Mouse (Mus musculus) ES-E14 (cell line): ENCODE results near the gene Trrap.

Source experiments
- CHD2 ChIP-seq: IDR thresholded peaks from 2 replicates; pipeline ENCODE4 v1.6.1; 2014; ENCODE audit warnings: mild to moderate bottlenecking, low read depth, low read length, inconsistent platforms
- HCFC1 ChIP-seq: IDR thresholded peaks from 2 replicates; pipeline ENCODE4 v1.6.1; 2012; ENCODE audit warnings: low read length, inconsistent platforms, borderline replicate concordance; ENCODE audit not compliant: insufficient read depth
- MAFK ChIP-seq: IDR thresholded peaks from 2 replicates; pipeline ENCODE4 v1.6.1; 2014; ENCODE audit warnings: mild to moderate bottlenecking, low read depth, low read length, inconsistent platforms; ENCODE audit not compliant: insufficient read depth
- ZC3H11A ChIP-seq: IDR thresholded peaks from 2 replicates; pipeline ENCODE4 v1.6.1; 2012; ENCODE audit warnings: low read depth, mild to moderate bottlenecking, inconsistent platforms, low read length, borderline replicate concordance
- ZNF384 ChIP-seq: IDR thresholded peaks from 2 replicates; pipeline ENCODE4 v1.6.1; 2012; ENCODE audit warnings: low read depth, low read length, inconsistent platforms

DNA sequence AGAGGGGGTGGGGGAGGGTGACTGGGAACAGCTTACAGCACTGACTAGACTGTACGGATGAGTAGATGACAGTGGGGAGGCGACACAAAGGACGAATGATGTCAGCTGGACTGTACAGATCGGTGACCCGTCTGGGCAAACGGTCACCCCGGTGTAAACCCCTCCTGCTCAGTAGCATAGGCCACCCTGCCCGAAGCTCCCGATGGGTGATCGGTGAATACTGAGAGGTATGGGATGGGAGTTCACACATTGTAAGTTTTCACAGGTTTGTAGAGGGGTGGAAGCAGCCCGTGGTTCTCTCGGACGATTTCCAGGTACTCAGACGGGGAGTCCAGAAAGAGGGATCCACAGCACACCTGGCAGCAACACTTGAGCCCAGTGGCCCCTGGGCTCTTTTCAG is 30.4 kb upstream of the Trrap start:
- no peak for TF ChIP-seq CHD2
- TF ChIP-seq MAFK: no peak
- no peak for TF ChIP-seq ZNF384
- TF ChIP-seq ZC3H11A: no peak
- no peak for TF ChIP-seq HCFC1
